Mouse (Mus musculus): ENCODE measurements at regions not wholly inside any gene's neighbourhood (a gene's known extent, or its start where the extent isn't known, plus 50 kb on each side); places are given as distances from the start of the nearest gene placed in this dataset.

DNA sequence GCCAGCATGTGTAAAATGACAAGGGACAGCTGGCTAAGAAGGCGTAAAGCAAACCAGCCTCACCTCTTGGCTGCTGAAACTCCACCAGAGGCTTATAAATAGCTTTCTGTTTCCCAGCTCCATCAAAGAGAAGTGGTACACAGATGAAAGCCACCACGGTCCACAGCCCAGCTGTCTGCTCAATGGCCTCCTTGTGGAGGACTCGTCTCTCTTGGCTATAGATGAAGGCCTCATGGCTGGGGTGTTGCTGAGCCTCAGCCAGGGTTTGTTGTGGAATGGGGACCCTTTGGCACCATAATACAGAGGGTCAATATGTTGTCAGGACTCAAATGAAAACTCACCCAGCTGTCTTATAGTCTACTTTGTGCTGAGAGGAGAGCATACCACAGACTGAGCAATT, 385.1 kb downstream of the Sfmbt2 start:
- no peaks in the 10 kb centered on the region for H3K27me3 ChIP-seq
- WGBS: 54% methylated on average over 3 of the region's 3 CpGs
- no peaks in the 10 kb centered on the region for H3K9me3 ChIP-seq (replicated peaks)
- peaks cover 5% of the 10 kb centered on the region; the same call in 1 of the 2 replicates for H3K4me1 ChIP-seq
- H3K4me2 ChIP-seq (replicated peaks): no peak overlapping the region
- ATAC-seq (ENCODE audit: low FRiP score): no peak
- no peak overlapping the region for H3K9ac ChIP-seq
- no peak overlapping the region for H3K27ac ChIP-seq
- no peak overlapping the region for H3K4me3 ChIP-seq
- H3K36me3 ChIP-seq: no peaks in the 10 kb centered on the region

DNA sequence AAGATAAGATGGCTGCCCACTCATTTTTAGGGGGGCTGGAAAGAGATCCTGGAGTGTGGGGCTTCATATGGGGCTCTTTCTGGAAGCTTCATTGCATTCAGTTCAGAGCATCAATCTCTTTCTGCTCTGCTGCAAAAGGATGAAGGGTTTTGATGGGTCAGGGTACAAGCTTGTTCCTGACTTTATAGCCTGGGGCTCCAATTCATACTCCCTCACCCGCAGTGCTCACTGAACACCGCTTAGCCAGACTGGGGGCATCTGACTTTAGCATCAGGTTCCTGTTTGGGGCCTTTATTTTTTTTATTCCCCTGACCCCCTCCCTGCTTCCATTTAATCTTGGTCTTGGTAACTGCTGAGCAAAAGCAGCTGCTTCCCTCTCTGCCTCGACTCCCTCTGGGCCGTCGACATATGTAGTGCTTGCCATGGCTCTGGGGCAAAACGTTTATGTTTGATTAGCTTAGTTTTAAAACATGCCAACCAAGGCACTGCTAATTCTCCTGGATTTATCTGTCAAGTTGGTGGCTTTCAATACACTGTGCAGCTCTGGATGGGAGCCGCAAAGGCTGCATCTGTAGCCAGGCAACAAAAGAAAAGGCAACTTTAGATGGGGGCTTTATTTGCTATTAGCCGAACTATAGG, 387.0 kb downstream of the Sfmbt2 start:
- Histone ChIP-seq H3K4me1 (peaks cover 5% of the 10 kb centered on the region; the same call in 1 of the 2 replicates), H3K27me3 (no peaks in the 10 kb centered on the region), H3K27ac (no peak overlapping the region), H3K9me3 (replicated peaks) (no peaks in the 10 kb centered on the region), H3K9ac (no peak overlapping the region), H3K4me3 (no peak overlapping the region), H3K4me2 (replicated peaks) (no peak overlapping the region), H3K36me3 (no peaks in the 10 kb centered on the region)
- peak; percentile 81 for ATAC-seq (ENCODE audit: low FRiP score)
- 32% methylated on average over 8 of the region's 8 CpGs for WGBS

DNA sequence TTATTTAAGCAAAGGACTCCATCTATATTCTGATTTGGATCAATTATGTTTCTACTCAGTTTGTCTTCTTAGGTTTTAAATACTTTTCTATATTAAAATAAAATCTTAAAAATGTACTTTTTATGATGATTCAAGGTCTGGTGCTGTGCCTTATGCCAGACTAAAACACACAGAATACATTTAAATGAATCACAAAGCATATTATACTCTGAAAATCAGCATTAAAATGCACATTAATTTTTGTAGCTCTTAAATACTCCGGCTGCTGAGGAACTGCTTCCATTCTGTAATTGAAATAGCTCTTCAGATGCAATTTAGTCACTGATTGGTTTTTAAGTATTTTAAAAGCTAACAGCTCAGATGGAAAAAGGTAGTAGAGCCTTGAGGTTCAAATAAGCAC, 387.6 kb downstream of the Sfmbt2 start:
- H3K4me3 ChIP-seq: no peak overlapping the region
- no peaks in the 10 kb centered on the region for H3K9me3 ChIP-seq (replicated peaks)
- H3K27me3 ChIP-seq: no peaks in the 10 kb centered on the region
- ATAC-seq (ENCODE audit: low FRiP score): no peak
- no peaks in the 10 kb centered on the region for H3K36me3 ChIP-seq
- no peak overlapping the region for H3K27ac ChIP-seq
- H3K4me1 ChIP-seq: peaks cover 5% of the 10 kb centered on the region; the same call in 1 of the 2 replicates
- H3K9ac ChIP-seq: no peak overlapping the region
- 70% methylated on average over 1 of the region's 1 CpGs for WGBS
- H3K4me2 ChIP-seq (replicated peaks): no peak overlapping the region

DNA sequence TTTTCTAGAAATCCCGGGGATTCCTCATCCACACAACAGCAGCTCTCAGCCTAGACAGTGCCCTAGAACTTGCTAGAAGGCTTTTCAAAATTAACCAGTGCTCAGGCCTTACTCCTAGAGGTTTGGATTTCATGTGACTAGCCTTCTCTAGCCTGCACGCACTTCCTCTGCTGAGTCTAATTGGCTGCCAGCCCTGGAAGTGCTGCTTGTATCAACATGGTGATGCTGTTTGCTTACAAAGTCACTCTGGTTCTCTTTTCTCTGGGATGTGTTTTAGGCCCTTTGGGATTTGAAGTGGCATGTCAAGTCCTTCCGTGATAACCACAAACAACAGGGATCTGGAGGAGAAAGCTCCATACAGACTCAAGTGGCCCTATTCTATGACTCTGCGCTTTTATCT, 391.9 kb downstream of the Sfmbt2 start:
- Histone ChIP-seq H3K9me3 (replicated peaks) (no peaks in the 10 kb centered on the region), H3K9ac (no peak overlapping the region), H3K36me3 (no peaks in the 10 kb centered on the region), H3K27ac (no peak overlapping the region), H3K27me3 (no peaks in the 10 kb centered on the region), H3K4me3 (no peak overlapping the region), H3K4me2 (replicated peaks) (no peak overlapping the region), H3K4me1 (peaks cover 4% of the 10 kb centered on the region; the same call in 1 of the 2 replicates)
- 84% methylated on average over 4 of the region's 4 CpGs for WGBS
- ATAC-seq (ENCODE audit: low FRiP score): no peak

DNA sequence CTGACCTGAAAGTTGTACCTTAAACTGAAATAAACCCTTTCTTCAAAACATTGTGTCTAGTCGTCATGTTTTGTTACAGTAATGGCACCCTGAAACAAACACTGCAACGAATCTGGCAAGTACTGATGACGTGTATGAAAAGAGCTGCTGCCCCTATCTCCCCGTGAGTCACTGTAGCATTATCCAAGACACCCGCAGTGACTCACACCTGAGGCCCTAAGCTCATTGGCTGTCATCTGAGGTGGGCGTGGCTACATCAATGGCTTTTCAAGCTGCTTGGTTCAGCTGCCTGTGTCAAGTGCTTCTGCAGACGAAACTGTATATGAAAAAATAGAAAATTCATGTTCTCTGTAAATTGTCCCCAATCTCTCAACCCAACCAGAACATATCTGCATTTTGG, 388.8 kb upstream of the Prkcq start:
- no peak overlapping the region for H3K9ac ChIP-seq
- H3K9me3 ChIP-seq (replicated peaks): no peaks in the 10 kb centered on the region
- H3K27me3 ChIP-seq: no peaks in the 10 kb centered on the region
- no peak overlapping the region for H3K4me3 ChIP-seq
- no peak for ATAC-seq (ENCODE audit: low FRiP score)
- H3K27ac ChIP-seq: no peak overlapping the region
- H3K4me2 ChIP-seq (replicated peaks): no peak overlapping the region
- H3K36me3 ChIP-seq: no peaks in the 10 kb centered on the region
- 58% methylated on average over 7 of the region's 7 CpGs for WGBS
- H3K4me1 ChIP-seq: no peaks in the 10 kb centered on the region

DNA sequence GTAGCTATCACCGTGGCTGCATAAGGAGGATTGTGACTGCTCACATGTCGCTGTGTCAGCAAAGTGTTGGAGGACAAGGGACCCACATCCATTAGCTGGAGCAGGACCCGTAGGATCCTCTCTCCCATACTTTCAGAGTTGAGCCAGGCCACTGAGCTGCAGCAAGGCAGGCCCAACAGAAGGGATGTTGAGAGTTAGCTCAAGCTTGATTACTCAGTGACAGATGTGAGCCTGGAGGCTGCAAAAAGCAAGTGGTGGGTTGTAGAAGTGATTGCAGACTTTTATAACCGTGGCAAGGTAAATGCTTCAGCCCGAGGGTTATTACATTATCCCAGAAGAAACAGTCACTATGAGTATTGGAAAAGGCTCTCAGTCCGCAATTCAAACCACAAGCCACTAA, 388.3 kb upstream of the Prkcq start:
- Histone ChIP-seq H3K9ac (no peak overlapping the region), H3K4me2 (replicated peaks) (no peak overlapping the region), H3K4me1 (no peaks in the 10 kb centered on the region), H3K9me3 (replicated peaks) (no peaks in the 10 kb centered on the region), H3K4me3 (no peak overlapping the region), H3K27me3 (no peaks in the 10 kb centered on the region), H3K27ac (no peak overlapping the region), H3K36me3 (no peaks in the 10 kb centered on the region)
- WGBS: 69% methylated on average over 6 of the region's 6 CpGs
- ATAC-seq (ENCODE audit: low FRiP score): no peak

DNA sequence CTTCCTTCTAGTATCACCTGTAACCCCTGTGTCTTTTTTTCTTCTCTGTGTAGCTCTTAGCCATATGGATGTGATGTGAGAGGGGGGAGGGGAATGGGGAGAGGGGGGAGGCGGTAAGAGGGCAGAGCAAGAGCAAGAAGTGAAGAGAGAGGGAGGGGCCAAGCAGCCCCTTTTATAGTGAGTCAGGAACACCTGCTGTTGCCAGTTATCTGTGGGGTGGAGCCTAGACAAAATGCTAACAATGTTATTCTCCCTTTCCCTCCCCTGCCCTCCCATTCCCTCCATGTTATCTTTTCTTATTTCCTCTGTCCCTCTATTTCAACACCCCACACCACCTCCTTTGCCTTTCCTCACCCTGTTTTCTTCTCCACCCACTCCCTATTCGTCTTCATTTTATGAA, 387.6 kb upstream of the Prkcq start:
- no peak for ATAC-seq (ENCODE audit: low FRiP score)
- Histone ChIP-seq H3K36me3 (no peaks in the 10 kb centered on the region), H3K4me2 (replicated peaks) (no peak overlapping the region), H3K4me3 (no peak overlapping the region), H3K27me3 (no peaks in the 10 kb centered on the region), H3K9me3 (replicated peaks) (no peaks in the 10 kb centered on the region), H3K9ac (no peak overlapping the region), H3K27ac (no peak overlapping the region), H3K4me1 (no peaks in the 10 kb centered on the region)
- WGBS: 31% methylated on average over 2 of the region's 2 CpGs

DNA sequence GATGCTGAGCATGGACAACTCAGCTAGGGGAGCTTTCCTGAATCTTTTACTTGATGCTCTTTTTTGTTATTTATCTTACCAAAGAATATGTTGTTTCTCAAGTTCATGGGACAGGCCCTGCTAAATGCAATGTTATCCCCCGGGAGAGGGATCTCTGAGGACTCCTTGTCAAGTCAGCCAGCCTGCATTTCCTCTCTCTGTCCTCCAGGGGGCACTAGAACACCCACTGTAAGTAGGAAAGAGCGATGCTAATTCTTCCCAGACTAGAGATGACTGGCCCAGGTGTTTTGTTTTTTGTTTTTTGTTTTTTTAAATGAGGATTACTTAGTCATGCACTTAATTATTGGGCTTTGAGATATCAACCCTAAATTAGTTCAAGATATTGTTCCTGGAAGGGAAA, 386.8 kb upstream of the Prkcq start:
- Histone ChIP-seq H3K4me1 (no peaks in the 10 kb centered on the region), H3K36me3 (no peaks in the 10 kb centered on the region), H3K27ac (no peak overlapping the region), H3K9ac (no peak overlapping the region), H3K27me3 (no peaks in the 10 kb centered on the region), H3K4me3 (no peak overlapping the region), H3K9me3 (replicated peaks) (no peaks in the 10 kb centered on the region), H3K4me2 (replicated peaks) (no peak overlapping the region)
- no peak for ATAC-seq (ENCODE audit: low FRiP score)
- 18% methylated on average over 2 of the region's 2 CpGs for WGBS

DNA sequence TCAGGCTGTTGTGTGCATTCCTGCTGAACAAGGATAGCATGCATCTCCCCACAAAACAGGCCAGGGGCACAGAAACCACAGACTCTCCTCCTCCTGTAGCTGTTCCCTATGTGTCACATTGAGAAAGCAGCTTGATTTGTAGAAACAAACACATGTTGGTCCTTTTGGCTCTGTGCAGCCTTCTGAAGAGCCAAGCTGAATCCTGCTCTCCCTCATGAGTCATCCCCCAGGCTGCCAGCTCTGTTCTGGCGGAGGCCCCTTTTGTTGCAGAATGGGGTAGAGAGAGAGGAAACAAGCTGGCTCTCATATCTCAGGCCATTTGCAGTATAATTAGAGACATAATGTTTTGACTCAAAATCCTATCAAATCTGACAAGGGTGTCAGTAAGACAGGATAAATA, 383.4 kb upstream of the Prkcq start:
- ATAC-seq (ENCODE audit: low FRiP score): no peak
- no peak overlapping the region for H3K27ac ChIP-seq
- no peaks in the 10 kb centered on the region for H3K4me1 ChIP-seq
- H3K9me3 ChIP-seq (replicated peaks): no peaks in the 10 kb centered on the region
- H3K36me3 ChIP-seq: no peaks in the 10 kb centered on the region
- no peak overlapping the region for H3K9ac ChIP-seq
- WGBS: 59% methylated on average over 1 of the region's 1 CpGs
- no peak overlapping the region for H3K4me2 ChIP-seq (replicated peaks)
- H3K4me3 ChIP-seq: no peak overlapping the region
- no peaks in the 10 kb centered on the region for H3K27me3 ChIP-seq

DNA sequence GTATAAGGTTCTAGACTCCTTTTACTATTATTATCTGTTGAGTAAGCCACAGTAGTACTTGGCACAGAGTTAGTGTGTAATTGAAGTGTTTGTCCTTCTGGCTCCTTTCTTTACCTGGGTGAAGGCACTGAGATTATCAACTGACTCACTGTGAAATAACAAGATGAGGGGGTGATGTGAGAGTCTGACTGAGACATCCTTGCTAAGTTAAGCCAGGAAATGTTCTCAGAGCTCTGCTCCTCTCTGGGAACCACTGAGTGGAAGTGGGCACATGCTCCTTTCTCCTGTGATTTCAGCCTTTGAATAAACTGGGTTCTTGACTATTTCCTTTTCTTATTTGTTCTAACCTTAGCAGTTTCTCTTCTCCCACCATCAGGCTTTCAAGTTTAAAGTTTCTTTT, 380.7 kb upstream of the Prkcq start:
- ATAC-seq (ENCODE audit: low FRiP score): no peak

DNA sequence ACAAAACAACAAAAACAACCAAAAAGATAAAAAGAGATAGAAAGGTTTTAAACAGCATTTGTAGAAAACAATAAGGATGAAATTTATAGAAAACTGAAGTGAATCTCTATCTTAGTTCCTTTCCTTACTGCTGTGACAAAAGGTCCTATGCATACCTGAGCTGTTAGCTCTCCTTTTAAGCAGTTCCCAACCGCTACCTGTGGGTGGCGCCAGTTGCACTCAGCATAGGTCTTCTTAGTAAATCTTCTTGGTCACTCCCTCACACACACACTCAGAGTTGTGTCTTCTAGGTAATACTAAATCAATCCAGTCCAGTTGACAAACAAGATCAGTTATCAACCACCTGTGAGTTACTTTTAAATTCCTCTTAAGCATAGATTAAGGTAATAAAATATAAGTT, 355.5 kb upstream of the Prkcq start:
- Histone ChIP-seq H3K4me3 (no peak overlapping the region), H3K4me1 (no peaks in the 10 kb centered on the region), H3K27me3 (no peaks in the 10 kb centered on the region), H3K9ac (no peak overlapping the region), H3K9me3 (replicated peaks) (no peaks in the 10 kb centered on the region), H3K4me2 (replicated peaks) (no peak overlapping the region), H3K27ac (no peak overlapping the region), H3K36me3 (no peaks in the 10 kb centered on the region)
- 33% methylated on average over 2 of the region's 2 CpGs for WGBS
- no peak for ATAC-seq (ENCODE audit: low FRiP score)

More for the DNA sequence above, 380.7 kb upstream of the Prkcq start:
- H3K9ac ChIP-seq: no peak overlapping the region
- H3K9me3 ChIP-seq (replicated peaks): no peaks in the 10 kb centered on the region
- H3K4me2 ChIP-seq (replicated peaks): no peak overlapping the region
- H3K4me3 ChIP-seq: no peak overlapping the region
- H3K4me1 ChIP-seq: no peaks in the 10 kb centered on the region
- H3K27me3 ChIP-seq: no peaks in the 10 kb centered on the region
- H3K27ac ChIP-seq: no peak overlapping the region
- H3K36me3 ChIP-seq: no peaks in the 10 kb centered on the region

DNA sequence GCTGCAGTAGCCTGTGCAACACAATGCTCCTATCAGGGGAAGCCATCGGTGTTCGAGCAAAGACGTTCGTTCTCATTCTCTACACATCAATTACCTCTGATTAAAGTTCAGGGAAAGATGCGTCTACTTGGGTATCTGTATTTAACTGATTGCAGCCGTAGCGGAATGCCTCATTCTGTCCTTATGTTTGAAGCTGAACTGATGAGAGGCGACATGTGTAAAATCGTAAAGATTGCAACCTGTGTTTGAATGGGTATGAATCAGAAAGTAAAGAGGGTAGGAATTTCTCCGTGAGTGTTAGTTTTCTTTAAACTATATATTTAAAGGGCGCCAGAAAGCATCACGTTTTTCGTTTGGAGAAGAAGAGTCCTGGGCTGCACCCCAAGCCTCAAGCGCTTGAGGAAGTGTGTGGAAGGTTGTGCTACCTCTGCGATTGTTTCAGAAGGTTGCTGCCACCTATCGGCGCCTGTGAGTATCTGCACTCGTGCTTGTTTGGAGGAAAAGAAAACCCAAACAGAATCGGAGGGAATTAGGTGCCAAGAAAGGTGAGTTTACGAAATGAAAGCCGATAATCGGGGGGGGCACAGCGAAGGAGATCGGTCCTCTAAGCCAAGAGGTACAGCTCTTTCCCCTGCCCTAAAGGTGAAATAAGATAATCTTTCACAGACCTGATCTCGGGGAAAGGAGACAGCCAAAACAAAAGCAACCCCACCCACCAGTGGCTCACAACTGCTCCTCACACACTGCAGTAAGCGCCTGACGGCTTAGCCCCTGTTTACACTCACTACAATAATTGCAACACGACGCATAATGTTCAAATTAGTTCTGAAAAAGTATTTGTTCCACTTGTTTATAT, 346.4 kb upstream of the Prkcq start:
- Histone ChIP-seq H3K36me3 (no peaks in the 10 kb centered on the region), H3K9ac (peak overlapping the region; percentile 43; the same call in 1 of the 2 replicates), H3K4me2 (replicated peaks) (peak overlapping the region; percentile 49), H3K9me3 (replicated peaks) (no peaks in the 10 kb centered on the region), H3K4me3 (peak overlapping the region; percentile 37), H3K27me3 (no peaks in the 10 kb centered on the region; the same call in 1 of the 2 replicates), H3K27ac (no peak overlapping the region), H3K4me1 (no peaks in the 10 kb centered on the region)
- ATAC-seq (ENCODE audit: low FRiP score): peak; percentile 85
- 31% methylated on average over 29 of the region's 29 CpGs for WGBS

Measured in hindbrain, embryonic 12.5 days (tissue).